Mouse (Mus musculus) mammary gland, adult 2 months (tissue): ENCODE results near the gene Pdha1. TPM values are rescaled to one million over a fixed set of nuclear protein-coding genes. Genes with fewer than 3 reads are reported as not detected.

Experiments
- polyA plus RNA-seq: library from polyadenylated mRNA; depleted of rRNA; stranded (reverse); fragments of >200 nt; gene quantifications from 2 replicates; pipeline ENCODE4 v1.2.3, GENCODE M21; 2012; ENCODE audit warnings: low replicate concordance; rRNA removed

Gene Pdha1
- polyA plus RNA-seq: 105 and 213 TPM in 2 replicates

DNA sequence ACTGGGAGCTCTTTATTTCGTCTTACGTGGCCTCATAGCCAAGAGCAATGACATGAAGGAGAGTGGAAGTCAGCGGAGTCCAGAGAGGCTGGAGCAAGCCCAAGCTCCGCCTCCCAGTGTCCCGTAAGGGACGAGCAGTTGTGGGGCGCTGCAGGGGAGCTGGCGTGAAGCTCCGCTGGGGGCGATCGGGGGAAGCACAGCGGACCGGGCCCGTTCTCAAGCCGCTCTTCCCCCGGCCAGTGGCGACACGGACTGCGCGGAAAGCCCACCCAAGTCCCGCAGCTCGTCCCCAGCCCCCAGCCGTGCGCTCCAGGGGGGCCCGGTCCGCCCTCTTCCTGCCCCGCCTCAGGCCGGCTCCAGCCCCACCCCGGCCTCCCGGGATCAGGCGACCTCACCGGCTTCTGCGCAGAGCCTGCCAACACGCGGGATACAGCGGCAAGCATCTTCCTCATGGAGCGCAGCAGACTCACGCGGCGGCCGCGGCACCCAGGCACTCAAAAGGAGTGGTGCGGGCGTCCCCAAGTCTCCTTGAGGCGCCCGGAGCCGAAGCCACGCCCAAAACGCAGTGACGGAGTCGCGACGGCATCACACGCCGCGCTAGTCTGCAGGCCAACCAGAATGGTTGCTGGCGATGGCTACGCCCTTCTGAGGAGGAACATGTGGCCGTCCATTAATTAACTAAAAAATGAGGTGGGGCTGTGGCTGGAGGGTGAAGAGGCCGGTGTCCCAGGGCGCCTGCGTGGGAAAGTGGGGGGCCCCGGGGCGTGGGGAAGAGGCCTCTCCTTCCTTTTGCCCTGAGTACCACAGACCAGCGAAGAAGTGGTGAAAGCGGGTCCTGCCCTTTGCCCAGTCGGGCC, at the start of gene Pdha1:
Gene Pdha1, minus strand, starts transcription at position 553 of the 857 bp plus-strand sequence.

Other genes starting within 250 kb of the Pdha1 start
- gene Map3k15, start 150.0 kb downstream of the Pdha1 start, polyA plus RNA-seq: 0.61 and 0.66 TPM in 2 replicates